Mouse (Mus musculus) spleen, postnatal 4 days (tissue): ENCODE results near the gene Bdh1.

ENCODE experiments used
- DNase-seq, 2 experiments: peaks; one replicate each; pipeline ENCODE4 v3.0.0; 2022; ENCODE audit warnings: low spot score in 2 of 2

Bdh1 gene

GRCm38 (mm10) chr16:31500969-31501750, 79.1 kb downstream of the Bdh1 start:
- DNase-seq = no peak

GRCm38 (mm10) chr16:31501751-31502365, 79.8 kb downstream of the Bdh1 start:
- DNase-seq = no peak

DNA sequence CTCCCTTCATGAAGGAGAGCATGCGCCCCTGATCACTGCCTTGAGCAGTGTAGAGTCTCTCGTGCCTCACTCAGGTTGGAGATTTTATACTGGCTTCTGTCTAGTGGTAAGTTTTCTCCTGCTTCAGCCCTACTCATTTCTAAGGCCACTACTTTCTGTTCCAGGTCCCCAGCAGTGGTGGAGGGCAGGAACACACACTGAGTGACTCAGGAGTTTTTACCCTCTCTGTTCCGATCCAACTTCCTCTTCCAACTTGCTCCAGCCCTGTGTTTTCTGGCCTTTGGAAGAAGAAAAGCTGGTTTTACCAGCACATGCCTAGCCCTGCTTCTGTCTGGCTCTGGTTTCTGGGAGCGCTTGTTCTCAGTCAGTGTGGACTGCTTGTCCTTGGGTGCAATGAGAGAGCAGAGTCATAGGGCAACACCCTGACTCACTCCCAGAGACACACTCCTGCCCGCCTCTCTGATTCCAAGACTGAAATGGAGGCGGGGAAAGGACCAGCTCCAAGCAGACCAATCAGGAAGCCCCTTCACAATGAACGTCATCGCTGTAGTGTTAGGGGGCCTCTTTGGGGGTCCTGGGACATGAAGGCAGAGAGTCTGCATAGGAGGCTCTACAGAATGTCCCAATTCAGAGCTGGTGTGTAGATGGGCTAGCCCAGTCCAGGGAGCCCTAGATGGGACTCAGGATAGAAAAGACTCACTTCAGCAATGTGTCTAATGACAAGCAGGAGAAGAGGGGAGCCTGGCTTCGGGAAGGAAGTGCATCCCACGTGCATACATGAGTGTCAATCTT, 84.8 kb downstream of the Bdh1 start:
- no peak for DNase-seq

DNA sequence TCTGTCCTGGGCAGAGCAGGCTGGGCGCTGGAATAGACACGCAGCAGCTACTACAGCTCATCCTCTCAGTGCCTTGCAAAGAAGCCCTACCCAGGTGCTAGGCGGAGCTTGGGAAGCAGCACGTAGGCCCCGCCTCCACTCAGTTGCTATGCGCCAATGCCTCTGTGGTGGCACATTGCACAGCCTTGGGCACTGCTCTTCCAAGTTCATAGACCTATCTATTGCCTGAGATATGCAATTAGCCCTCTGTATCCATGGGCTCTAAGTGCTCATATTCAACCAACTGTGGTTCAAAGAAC, 85.3 kb downstream of the Bdh1 start:
- peak; percentile 44 to 69 for DNase-seq

DNA sequence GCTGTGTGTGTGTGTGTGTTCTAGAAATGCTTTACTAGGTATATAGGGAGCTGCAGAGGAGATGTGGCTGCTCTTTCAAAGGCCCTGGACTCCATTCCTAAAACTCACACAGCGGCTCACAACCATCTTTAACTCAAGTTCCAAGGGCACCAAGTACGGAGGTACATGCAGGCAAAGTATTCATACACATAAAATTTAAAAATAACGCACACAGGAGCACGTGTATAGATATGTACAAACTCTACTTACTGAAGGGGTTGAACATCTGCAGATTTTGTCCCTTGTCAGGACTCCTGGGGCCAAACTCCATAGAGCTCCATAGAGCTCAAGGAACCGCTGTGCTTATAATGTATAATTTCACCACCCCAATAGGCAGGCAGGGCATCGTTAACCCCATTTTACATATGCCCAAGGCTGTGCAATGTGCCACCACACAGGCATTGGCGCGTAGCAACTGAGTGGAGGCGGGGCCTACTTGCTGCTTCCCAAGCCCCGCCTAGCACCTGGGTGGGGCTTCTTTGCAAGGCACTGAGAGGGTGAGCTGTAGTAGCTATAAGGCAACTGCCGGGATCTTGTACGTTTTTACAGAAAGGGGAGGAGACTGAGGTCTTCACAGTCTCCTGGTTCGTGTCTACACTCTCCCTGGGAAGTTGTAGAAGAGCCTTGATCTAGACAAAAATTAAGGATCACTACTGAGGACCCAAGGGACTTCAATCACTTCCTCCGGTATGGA, 85.9 kb downstream of the Bdh1 start:
- DNase-seq = peak; percentile 72 to 79
